Mouse (Mus musculus) neural tube, embryonic 11.5 days (tissue): ENCODE results near the gene Krtap9-5. TPM values are rescaled to one million over a fixed set of nuclear protein-coding genes. Genes with fewer than 3 reads are reported as not detected.

Source experiments
- ATAC-seq: fragments of 200-750 bp; cut with Nextera tagmentation; 2 replicates; pipeline ENCODE4 v1.8.0; 2017; ENCODE audit warnings: moderate number of reproducible peaks, mild to moderate bottlenecking, moderate TSS enrichment, moderate library complexity; ENCODE audit not compliant: insufficient read depth, low FRiP score, low TSS enrichment
- DNase-seq: peaks from one replicate; pipeline ENCODE4 v3.0.0-alpha.2; 2015; ENCODE audit warnings: low spot score
- H3K27ac ChIP-seq: fragments of 300-500 bp; sonication (generic); 2 replicates; pipeline ENCODE4 v1.5.1; 2014; ENCODE audit warnings: low read depth, mild to moderate bottlenecking, low read length
- H3K27me3 ChIP-seq: fragments of 300-500 bp; sonication (generic); 2 replicates; pipeline ENCODE4 v1.6.1; 2014; ENCODE audit warnings: mild to moderate bottlenecking, low read length, mixed read lengths; ENCODE audit not compliant: control insufficient read depth, insufficient read depth
- H3K36me3 ChIP-seq: fragments of 300-500 bp; sonication (generic); 2 replicates; pipeline ENCODE4 v1.6.1; 2014; ENCODE audit warnings: mild to moderate bottlenecking, low read length, moderate library complexity, mixed read lengths; ENCODE audit not compliant: control insufficient read depth, insufficient read depth
- H3K4me1 ChIP-seq: fragments of 300-500 bp; sonication (generic); 2 replicates; pipeline ENCODE4 v1.6.1; 2014; ENCODE audit warnings: low read length, mixed read lengths; ENCODE audit not compliant: control insufficient read depth, insufficient read depth
- H3K4me2 ChIP-seq: fragments of 300-500 bp; sonication (generic); 2 replicates; pipeline ENCODE4 v1.6.1; 2014; ENCODE audit warnings: low read depth, mild to moderate bottlenecking, moderate library complexity
- H3K4me3 ChIP-seq: fragments of 300-500 bp; sonication (generic); 2 replicates; pipeline ENCODE4 v1.5.1; 2014; ENCODE audit warnings: low read depth, low read length
- H3K9ac ChIP-seq: fragments of 300-500 bp; sonication (generic); 2 replicates; pipeline ENCODE4 v1.6.1; 2014; ENCODE audit warnings: mild to moderate bottlenecking, low read length
- H3K9me3 ChIP-seq: fragments of 300-500 bp; sonication (generic); 2 replicates; pipeline ENCODE4 v1.6.1; 2016; ENCODE audit warnings: low read length; ENCODE audit not compliant: control insufficient read depth
- WGBS: fragments of 180-500 bp; shearing (Covaris S2); extraction: QIAGEN DNeasy Blood & Tissue Kit; methylation state at CpG from one replicate; pipeline ENCODE4 v1.1.7; 2014; 5-methylcytosine and 5-hydroxymethylcytosine counted together
- polyA plus RNA-seq: library from polyadenylated mRNA; unstranded; fragments of >200 nt; fragmentation: Nextera tagmentation; extraction: Ambion mirVana; gene quantifications from 2 replicates; pipeline ENCODE4 v1.2.1, GENCODE M21; 2014

Krtap9-5 gene
- polyA plus RNA-seq, 1 experiment from 2014 or later = not detected

DNA sequence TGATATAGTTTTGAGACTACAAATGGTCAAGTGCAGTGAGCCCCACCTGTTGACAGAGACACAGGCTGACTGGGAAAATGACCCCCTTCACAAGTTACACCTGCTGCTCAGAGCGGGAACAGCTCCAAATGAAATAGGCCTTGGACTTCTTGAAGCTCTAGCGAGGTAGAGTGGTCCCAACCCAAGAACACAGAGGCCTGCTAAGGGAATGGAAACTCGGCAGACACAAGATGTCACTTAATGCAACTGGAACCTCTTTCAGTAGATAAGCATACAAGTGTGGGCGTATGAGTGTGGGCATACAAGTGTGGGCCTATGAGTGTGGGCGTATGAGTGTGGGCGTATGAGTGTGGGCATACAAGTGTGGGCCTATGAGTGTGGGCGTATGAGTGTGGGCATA is 50.8 kb downstream of the Krtap9-5 start:
- Histone ChIP-seq H3K36me3 (no peaks in the 10 kb centered on the region), H3K9me3 (no peaks in the 10 kb centered on the region), H3K9ac (no peak overlapping the region), H3K4me1 (no peaks in the 10 kb centered on the region), H3K27ac (no peak overlapping the region), H3K27me3 (no peaks in the 10 kb centered on the region), H3K4me3 (no peak overlapping the region), H3K4me2 (no peak overlapping the region)
- no peak for DNase-seq
- no peak for ATAC-seq
- WGBS = 89% methylated on average over 7 of the region's 7 CpGs

Other genes with a start within 250 kb of the Krtap9-5 start
- not detected in 2 replicates for gene Gm14180, start 214.2 kb upstream of the Krtap9-5 start, polyA plus RNA-seq
- gene Gm11595, start 175.6 kb upstream of the Krtap9-5 start, polyA plus RNA-seq = not detected in 2 replicates
- gene Krtap4-8, start 167.8 kb upstream of the Krtap9-5 start, polyA plus RNA-seq = not detected in 2 replicates
- not detected in 2 replicates for gene Krtap4-9, start 163.3 kb upstream of the Krtap9-5 start, polyA plus RNA-seq
- gene Gm11596, start 155.0 kb upstream of the Krtap9-5 start, polyA plus RNA-seq = not detected in 2 replicates
- gene Gm11569, start 149.5 kb upstream of the Krtap9-5 start, polyA plus RNA-seq = not detected in 2 replicates
- not detected in 2 replicates for gene Gm11554, start 144.0 kb upstream of the Krtap9-5 start, polyA plus RNA-seq
- not detected in 2 replicates for gene Krtap4-13, start 138.6 kb upstream of the Krtap9-5 start, polyA plus RNA-seq
- gene Gm11564, start 132.8 kb upstream of the Krtap9-5 start, polyA plus RNA-seq = not detected in 2 replicates
- not detected in 2 replicates for gene 2300003K06Rik, start 110.4 kb upstream of the Krtap9-5 start, polyA plus RNA-seq
- not detected in 2 replicates for gene Krtap4-16, start 96.9 kb upstream of the Krtap9-5 start, polyA plus RNA-seq
- not detected in 2 replicates for gene Gm11568, start 90.6 kb upstream of the Krtap9-5 start, polyA plus RNA-seq
- not detected in 2 replicates for gene Gm11559, start 84.0 kb upstream of the Krtap9-5 start, polyA plus RNA-seq
- gene Krtap9-1, start 75.1 kb upstream of the Krtap9-5 start, polyA plus RNA-seq = not detected in 2 replicates
- gene Gm11567, start 69.3 kb upstream of the Krtap9-5 start, polyA plus RNA-seq = 0.23 TPM in 1 of 2 replicates, not detected in the other
- not detected in 2 replicates for gene Krtap31-1, start 40.6 kb upstream of the Krtap9-5 start, polyA plus RNA-seq
- not detected in 2 replicates for gene Gm11565, start 33.7 kb upstream of the Krtap9-5 start, polyA plus RNA-seq
- gene Krtap31-2, start 12.2 kb upstream of the Krtap9-5 start, polyA plus RNA-seq = not detected in 2 replicates
- not detected in 2 replicates for gene Krtap29-1, start 30.6 kb downstream of the Krtap9-5 start, polyA plus RNA-seq
- 0.20 TPM in 1 of 2 replicates, not detected in the other for gene Krtap16-1, start 38.1 kb downstream of the Krtap9-5 start, polyA plus RNA-seq
- not detected in 2 replicates for gene Krtap17-1, start 45.5 kb downstream of the Krtap9-5 start, polyA plus RNA-seq
- not detected in 2 replicates for gene Krt33a, start 67.7 kb downstream of the Krtap9-5 start, polyA plus RNA-seq
- not detected in 2 replicates for gene Krt33b, start 81.4 kb downstream of the Krtap9-5 start, polyA plus RNA-seq
- not detected in 2 replicates for gene Krt34, start 93.1 kb downstream of the Krtap9-5 start, polyA plus RNA-seq
- gene Krt31, start 102.1 kb downstream of the Krtap9-5 start, polyA plus RNA-seq = not detected in 2 replicates
- not detected in 2 replicates for gene Krt32, start 139.8 kb downstream of the Krtap9-5 start, polyA plus RNA-seq
- not detected in 2 replicates for gene Krt35, start 147.8 kb downstream of the Krtap9-5 start, polyA plus RNA-seq
- gene Krt36, start 157.2 kb downstream of the Krtap9-5 start, polyA plus RNA-seq = not detected in 2 replicates
- 0.19 TPM in 1 of 2 replicates, not detected in the other for gene Krt13, start 173.1 kb downstream of the Krtap9-5 start, polyA plus RNA-seq
- 2.7 and 3.3 TPM in 2 replicates for gene Krt15, start 187.5 kb downstream of the Krtap9-5 start, polyA plus RNA-seq
- 6.4 and 6.6 TPM in 2 replicates for gene Krt19, start 200.2 kb downstream of the Krtap9-5 start, polyA plus RNA-seq
- not detected in 2 replicates for gene Krt9, start 244.8 kb downstream of the Krtap9-5 start, polyA plus RNA-seq